Mouse (Mus musculus) embryo, embryonic 11 days (tissue): ENCODE measurements at regions not wholly inside any gene's neighbourhood (a gene's known extent, or its start where the extent isn't known, plus 50 kb on each side); places are given as distances from the start of the nearest gene placed in this dataset.

Experiments
- DNase-seq: peaks from one replicate; pipeline ENCODE4 v3.0.0-alpha.2; 2015

DNA sequence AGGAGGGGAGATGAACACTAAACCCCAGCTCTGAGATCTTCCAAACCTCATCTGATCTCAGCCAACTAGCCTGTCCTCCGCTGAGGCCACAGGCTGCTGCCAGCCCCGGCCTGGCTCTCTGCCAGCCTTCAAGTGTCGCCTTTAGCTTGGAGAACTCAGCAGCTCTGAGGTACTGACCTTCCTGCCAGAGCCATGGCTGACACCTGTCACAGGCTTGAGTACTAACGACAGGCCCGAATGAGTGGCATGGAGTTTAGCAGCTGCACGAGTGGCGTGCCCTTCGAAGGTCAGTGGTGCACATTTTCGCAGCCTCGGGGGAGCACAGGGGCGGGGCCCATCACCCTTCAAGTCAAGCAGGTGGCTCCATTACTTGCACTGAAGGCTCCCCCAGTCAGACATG lies 85.2 kb upstream of the Zfp703 start:
- no peak for DNase-seq

DNA sequence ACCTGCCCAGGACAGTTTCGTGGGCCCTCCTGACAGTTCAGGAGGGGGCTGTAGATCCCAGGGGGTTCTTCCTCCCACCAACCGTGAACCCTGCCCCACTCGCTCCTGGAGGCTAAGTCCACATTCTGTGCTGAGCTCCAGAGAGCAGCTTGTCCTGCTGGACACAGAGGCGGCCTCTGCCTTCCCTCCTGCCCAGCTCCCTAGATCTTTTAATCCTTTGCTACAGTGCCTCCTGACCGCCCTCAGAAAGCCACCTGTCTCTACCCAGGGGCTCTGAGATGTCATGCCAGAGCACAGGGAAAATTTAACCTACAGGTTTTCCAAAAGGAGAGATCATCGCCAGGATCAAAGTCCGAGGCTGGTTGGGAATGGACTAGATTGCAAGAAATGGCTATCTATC lies 84.7 kb upstream of the Zfp703 start:
- no peak for DNase-seq

DNA sequence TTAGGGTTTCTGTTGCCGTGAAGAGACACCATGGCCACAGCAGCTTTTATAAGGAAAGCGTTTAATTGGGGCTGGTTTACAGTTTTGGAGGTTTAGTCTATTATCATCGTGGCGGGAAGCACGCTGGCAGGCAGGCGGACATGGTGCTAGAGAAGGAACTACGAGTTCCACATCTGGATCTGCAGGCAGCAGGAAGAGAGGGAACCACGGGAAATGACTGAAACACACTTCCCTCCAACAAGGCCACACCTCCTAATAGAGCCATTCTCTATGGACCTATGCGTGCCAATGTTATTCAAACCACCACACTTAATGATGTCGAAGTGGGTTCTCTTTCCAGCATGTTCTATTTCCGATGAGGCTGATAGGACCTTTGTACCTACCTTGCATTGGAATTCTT lies 81.3 kb upstream of the Zfp703 start:
- no peak for DNase-seq

GRCm38 (mm10) chr8:26903289-26903688 lies 73.8 kb upstream of the Zfp703 start:
- no peak for DNase-seq

- DNase-seq: no peak
Measured at GRCm38 (mm10) chr8:26906257-26906656, 70.9 kb upstream of the Zfp703 start.

DNA sequence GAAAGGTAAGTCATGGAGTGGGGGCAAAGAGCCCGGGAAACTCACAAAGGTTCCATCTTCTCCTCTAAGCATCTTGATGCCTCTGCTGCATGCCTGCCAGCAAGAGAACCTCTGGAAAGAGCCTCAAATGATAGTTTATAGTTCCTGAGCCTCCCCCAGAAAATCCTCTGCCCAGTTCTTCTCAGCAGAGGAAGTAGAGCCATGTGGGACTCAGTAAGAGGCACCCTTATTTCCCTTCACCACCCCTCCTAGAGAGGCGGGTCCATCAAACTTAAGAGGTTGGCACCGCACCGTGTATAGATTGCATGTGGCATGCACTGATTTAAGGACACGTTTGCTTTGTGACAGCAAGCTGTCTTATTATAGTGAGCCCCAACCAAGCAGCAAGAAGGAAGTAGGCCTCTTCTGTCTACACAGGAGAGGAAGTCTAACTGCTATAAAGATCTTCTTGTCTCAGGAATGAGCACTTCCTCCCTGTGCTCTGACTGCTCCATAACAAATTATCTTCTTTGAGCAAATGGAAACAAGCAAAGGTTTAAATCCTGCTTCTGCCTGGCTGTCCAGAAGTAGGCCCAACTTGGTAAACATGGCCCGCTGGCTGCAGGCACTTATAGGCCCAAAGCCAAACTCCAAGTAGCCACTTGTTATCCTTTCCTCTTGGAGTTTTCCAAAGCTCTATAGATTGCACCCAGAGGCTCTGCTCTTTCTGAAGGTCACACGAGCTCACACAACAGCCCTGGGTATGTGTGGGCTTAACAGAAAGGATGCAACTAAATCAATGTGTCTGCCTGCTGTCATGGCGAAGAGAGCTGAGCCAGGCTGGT lies 69.6 kb upstream of the Zfp703 start:
- no peak for DNase-seq

DNA sequence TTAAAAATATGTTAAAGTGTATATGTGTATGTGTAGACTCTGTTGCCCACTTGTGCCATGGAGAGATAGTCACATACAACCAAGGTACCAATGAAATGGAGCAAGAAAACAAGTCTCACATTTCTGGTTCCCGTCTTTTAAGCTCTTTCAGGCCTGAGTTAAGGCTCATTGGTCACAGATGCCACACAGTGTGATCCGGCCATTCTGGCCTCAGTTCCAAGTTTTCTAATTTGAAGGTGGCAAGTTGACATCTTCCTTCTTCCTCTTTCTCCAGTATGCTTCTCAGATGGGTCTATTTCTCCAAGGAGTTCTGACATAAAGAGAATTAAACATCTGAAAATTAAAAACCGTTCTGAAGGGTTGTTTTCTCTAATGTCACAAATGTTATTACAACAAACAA lies 66.9 kb upstream of the Zfp703 start:
- no peak for DNase-seq

DNA sequence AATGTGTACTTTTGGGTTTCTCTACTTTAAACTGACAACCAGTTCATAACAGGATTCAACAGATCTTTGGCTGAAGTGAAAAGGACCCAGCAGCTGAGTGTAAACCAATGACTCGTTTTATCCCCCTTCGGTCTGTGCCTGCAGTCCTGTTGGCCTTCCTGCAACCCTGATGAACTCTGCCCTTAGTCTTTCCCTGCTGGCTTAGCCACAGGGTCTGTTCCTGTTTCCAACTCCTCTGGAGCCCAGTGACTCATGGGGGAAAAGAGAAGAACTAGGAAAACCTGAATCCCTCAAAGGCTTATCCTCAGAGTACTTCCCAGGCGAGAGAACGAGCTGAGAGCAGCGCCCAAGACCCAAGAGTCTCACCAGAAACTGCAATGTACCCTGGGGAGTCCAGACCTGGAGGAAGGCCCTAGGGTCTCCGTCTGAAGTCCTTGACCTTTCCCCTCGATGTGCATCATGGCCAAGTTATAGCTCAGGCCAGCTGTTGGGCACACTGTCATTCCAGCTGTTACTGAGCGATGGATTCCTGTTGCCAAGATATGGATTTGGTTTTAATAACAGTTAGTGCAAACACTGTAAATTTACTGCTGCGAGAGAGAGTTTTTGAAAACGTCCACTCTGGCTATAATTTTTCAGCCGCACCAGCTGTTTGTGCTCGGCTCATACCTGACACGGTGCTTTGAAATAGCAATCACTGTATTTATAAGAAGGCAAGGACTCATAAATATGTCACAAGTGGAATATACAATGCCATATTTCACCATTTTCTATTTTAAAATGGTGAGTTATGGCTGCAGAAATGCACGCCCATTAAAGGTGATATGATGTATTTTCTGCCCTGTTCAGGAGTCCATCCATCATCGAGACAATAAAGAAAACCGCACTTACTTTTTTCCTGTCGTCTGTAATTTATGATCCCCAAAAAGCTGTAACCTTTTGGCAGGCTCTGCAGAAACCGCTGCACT lies 63.3 kb upstream of the Zfp703 start:
- DNase-seq: peak; percentile 35

- DNase-seq: no peak
Measured at GRCm38 (mm10) chr8:26915731-26916130, 61.4 kb upstream of the Zfp703 start.

DNA sequence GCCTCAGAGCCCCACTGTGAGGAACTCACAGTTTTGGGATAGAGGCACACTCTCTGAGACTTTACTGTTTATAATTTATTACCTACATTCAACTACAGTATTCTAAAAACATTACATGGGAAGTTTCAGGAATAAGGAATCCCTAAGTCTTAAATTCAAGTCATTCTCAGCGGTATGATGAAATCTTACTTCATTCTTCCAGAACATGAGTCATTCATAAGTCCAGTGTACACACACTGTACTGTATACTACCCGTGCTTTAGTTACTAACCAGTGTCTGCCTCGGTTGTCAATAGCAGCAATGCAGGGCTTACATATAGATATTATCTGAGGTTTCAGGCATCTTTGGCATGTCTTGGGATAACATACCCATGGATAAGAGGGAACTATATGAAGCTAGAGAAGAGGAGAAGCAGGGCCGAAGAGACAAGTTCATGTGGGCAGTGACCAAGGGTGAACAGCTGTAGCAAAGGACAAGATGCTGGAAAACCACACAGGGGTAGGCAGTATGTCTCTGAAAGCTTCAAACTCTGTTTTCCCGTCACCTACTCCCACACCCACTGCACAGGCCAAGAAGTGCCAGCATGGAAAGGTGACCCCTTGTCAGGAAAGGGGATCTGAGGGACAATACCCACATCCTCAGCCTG lies 55.5 kb upstream of the Zfp703 start:
- no peak for DNase-seq

DNA sequence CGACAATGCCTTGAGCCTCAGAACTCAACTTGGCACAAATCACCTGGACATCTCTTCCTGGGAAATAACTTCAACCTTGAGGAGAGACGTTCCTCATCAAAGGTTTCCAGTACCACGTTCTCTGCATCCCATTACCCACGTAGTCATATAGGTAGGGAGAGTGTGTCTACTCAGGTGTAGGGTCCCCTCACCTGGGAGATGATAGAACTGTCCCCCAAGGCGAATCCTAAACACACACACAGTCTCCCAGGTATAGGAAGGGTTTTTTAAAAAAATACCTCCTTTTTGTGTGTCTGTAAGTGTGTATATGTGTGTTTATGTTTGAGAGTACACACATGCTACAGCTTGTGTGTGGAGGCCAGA lies 55.0 kb upstream of the Zfp703 start:
- DNase-seq: no peak

DNA sequence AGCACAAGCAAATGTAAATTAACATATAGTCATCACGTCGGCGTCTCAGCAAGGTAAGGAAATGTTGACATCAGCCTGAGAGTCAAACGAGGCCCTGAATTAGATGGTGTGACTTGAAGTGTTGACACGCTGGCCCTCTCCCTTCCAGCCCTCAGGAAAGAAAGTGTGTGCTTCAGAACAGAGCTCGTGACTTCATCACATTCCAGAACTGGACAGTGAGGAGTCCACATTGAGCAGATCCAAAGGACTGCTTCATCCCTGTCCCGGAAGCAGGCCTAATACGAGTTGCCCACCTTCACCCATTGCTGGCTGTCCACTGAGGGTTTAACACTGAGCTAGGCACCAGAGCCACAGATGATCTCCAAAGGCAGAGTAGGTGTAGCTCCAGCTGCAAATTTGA lies 54.0 kb upstream of the Zfp703 start:
- no peak for DNase-seq
